In the genomic region with DNA sequence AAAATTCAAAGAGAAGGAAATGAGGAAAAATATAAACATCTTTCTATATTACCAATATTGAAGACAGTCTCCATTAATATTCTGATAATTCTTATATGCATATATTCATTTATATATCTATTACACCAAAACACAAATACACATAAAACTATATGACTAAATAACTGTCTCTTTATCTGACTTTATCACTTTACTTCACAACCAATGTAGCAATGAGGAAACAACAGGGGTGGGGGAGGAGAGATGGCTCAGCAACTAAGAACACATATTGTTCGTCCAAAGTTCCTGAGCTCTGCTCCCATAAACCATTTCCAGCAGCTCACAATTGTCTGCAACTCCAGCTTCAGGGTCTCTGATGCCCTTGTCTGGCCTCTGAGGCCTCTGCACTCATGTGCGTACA, we compare ENCODE assay signal across 21 mouse cellular contexts.
"Had no signal": no experiment of that assay in that cellular context is flagged by ENCODE, and none has a peak within 500 bp of the region (broad histone marks: within the 10 kb centered on the region; RNA-seq: fewer than 3 reads in every experiment).

No protein-coding gene starts in this region.

- H3K36me3 ChIP-seq: liver, embryonic 13.5 days; liver, embryonic 15.5 days; lung, embryonic 15.5 days; midbrain, embryonic 10.5 days; midbrain, embryonic 12.5 days; neural tube, embryonic 13.5 days; neural tube, embryonic 15.5 days had no signal

- ATAC-seq: liver, postnatal 0 days; lung, postnatal 0 days; midbrain, embryonic 16.5 days had no signal

- H3K9me3 ChIP-seq: liver, embryonic 13.5 days; liver, embryonic 15.5 days; lung, embryonic 15.5 days; midbrain, embryonic 10.5 days; midbrain, embryonic 12.5 days; neural tube, embryonic 13.5 days; neural tube, embryonic 15.5 days had no signal

- H3K4me3 ChIP-seq: liver, embryonic 13.5 days; liver, embryonic 15.5 days; lung, embryonic 15.5 days; midbrain, embryonic 10.5 days; midbrain, embryonic 12.5 days; neural tube, embryonic 13.5 days; neural tube, embryonic 15.5 days had no signal

- H3K4me2 ChIP-seq: liver, embryonic 13.5 days; liver, embryonic 15.5 days; lung, embryonic 15.5 days; midbrain, embryonic 12.5 days; neural tube, embryonic 13.5 days; neural tube, embryonic 15.5 days had no signal

- H3K27ac ChIP-seq: liver, embryonic 15.5 days; lung, embryonic 15.5 days; midbrain, embryonic 10.5 days; midbrain, embryonic 12.5 days; neural tube, embryonic 13.5 days; neural tube, embryonic 15.5 days had no signal

- H3K27me3 ChIP-seq: liver, embryonic 13.5 days; liver, embryonic 15.5 days; lung, embryonic 15.5 days; midbrain, embryonic 12.5 days; neural tube, embryonic 13.5 days; neural tube, embryonic 15.5 days had no signal

- H3K9ac ChIP-seq: liver, embryonic 13.5 days; liver, embryonic 15.5 days; liver, postnatal 0 days; lung, embryonic 15.5 days; midbrain, embryonic 12.5 days; neural tube, embryonic 13.5 days; neural tube, embryonic 15.5 days had no signal

- DNase-seq: liver, embryonic 13.5 days; liver, postnatal 0 days; lung, adult 2 months; lung, postnatal 14 days; lung, postnatal 36 days; midbrain, embryonic 14.5 days; retina, postnatal 1 day; right cerebral cortex, adult 18-20 months; right cerebral cortex, postnatal 25 days; right cerebral cortex, postnatal 4 days; spleen, adult 18-20 months; thymus, adult 18-20 months; thymus, postnatal 25 days had no signal
